Mouse (Mus musculus): Measurements from ENCODE around the gene Atat1. TPM values are rescaled to one million over a fixed set of nuclear protein-coding genes. Genes with fewer than 3 reads are reported as not detected.

Gene Atat1
- polyA plus RNA-seq, 3 experiments from 2014 or later = 9.5 to 16.2 (median 10.5) TPM

Other genes with a start within 250 kb of the Atat1 start
- gene Vars2, start 242.5 kb downstream of the Atat1 start, polyA plus RNA-seq (2017; shearing (Covaris generic)) = 10 to 100 TPM; 10.4 to 13.2 (median 12.7) TPM
- gene Gtf2h4, start 236.3 kb downstream of the Atat1 start, polyA plus RNA-seq (2017; shearing (Covaris generic)) = 10 to 100 TPM; 16.7 to 24.7 (median 17.9) TPM
- 1 to 10 TPM in 1 of 3 experiments, under 1 TPM in 2; 0.65 to 1.1 (median 0.73) TPM for gene Ddr1, start 205.5 kb downstream of the Atat1 start, polyA plus RNA-seq (2017; shearing (Covaris generic))
- 10 to 100 TPM in 1 of 3 experiments, 1 to 10 TPM in 1, under 1 TPM in 1; 0.54 to 11.8 (median 1.3) TPM for gene Ier3, start 88.4 kb downstream of the Atat1 start, polyA plus RNA-seq (2017; shearing (Covaris generic))
- gene Flot1, start 86.8 kb downstream of the Atat1 start, polyA plus RNA-seq (2017; shearing (Covaris generic)) = 10 to 100 TPM; 20.5 to 31.1 (median 28.1) TPM
- 100 to 1,000 TPM; 404 to 882 (median 514) TPM for gene Tubb5, start 71.8 kb downstream of the Atat1 start, polyA plus RNA-seq (2017; shearing (Covaris generic))
- 10 to 100 TPM in 1 of 3 experiments, 1 to 10 TPM in 2; 6.1 to 10.7 (median 7.1) TPM for gene Mdc1, start 68.6 kb downstream of the Atat1 start, polyA plus RNA-seq (2017; shearing (Covaris generic))
- gene Nrm, start 48.8 kb downstream of the Atat1 start, polyA plus RNA-seq (2017; shearing (Covaris generic)) = 10 to 100 TPM; 25.4 to 64.8 (median 27.4) TPM
- 100 to 1,000 TPM; 194 to 273 (median 213) TPM for gene Ppp1r18, start 44.5 kb downstream of the Atat1 start, polyA plus RNA-seq (2017; shearing (Covaris generic))
- 10 to 100 TPM; 17.4 to 36.1 (median 19.5) TPM for gene Dhx16, start 30.3 kb downstream of the Atat1 start, polyA plus RNA-seq (2017; shearing (Covaris generic))
- gene 2310061I04Rik, start 12.6 kb downstream of the Atat1 start, polyA plus RNA-seq (2017; shearing (Covaris generic)) = 10 to 100 TPM; 15.3 to 21.6 (median 15.4) TPM
- gene Mrps18b, start 6.3 kb upstream of the Atat1 start, polyA plus RNA-seq (2017; shearing (Covaris generic)) = 10 to 100 TPM; 35.8 to 82.5 (median 75.5) TPM
- gene Ppp1r10, start 6.4 kb upstream of the Atat1 start, polyA plus RNA-seq (2017; shearing (Covaris generic)) = 10 to 100 TPM; 49.4 to 63.1 (median 51.7) TPM
- gene Abcf1, start 59.7 kb upstream of the Atat1 start, polyA plus RNA-seq (2017; shearing (Covaris generic)) = 100 to 1,000 TPM; 113 to 143 (median 123) TPM
- 1 to 10 TPM; 7.6 to 9.2 (median 8.8) TPM for gene Gnl1, start 69.8 kb upstream of the Atat1 start, polyA plus RNA-seq (2017; shearing (Covaris generic))
- 10 to 100 TPM; 13.8 to 22.0 (median 19.8) TPM for gene Prr3, start 70.2 kb upstream of the Atat1 start, polyA plus RNA-seq (2017; shearing (Covaris generic))
- 10 to 100 TPM; 26.0 to 35.7 (median 32.8) TPM for gene H2-T24, start 110.5 kb upstream of the Atat1 start, polyA plus RNA-seq (2017; shearing (Covaris generic))
- gene H2-T23, start 122.8 kb upstream of the Atat1 start, polyA plus RNA-seq (2017; shearing (Covaris generic)) = 1,000 to 10,000 TPM in 1 of 3 experiments, 100 to 1,000 TPM in 2; 834 to 1,491 (median 990) TPM
- 100 to 1,000 TPM; 428 to 527 (median 477) TPM for gene H2-T22, start 132.7 kb upstream of the Atat1 start, polyA plus RNA-seq (2017; shearing (Covaris generic))
- gene Gm6034, start 132.9 kb upstream of the Atat1 start, polyA plus RNA-seq (2017; shearing (Covaris generic)) = under 1 TPM in 2 of 3 experiments, not detected in 1; 0.33 to 0.87 TPM
- gene Gm11127, start 148.3 kb upstream of the Atat1 start, polyA plus RNA-seq (2017; shearing (Covaris generic)) = under 1 TPM in 1 of 3 experiments, not detected in 2; 0.30 TPM
- 1 to 10 TPM; 1.8 to 5.8 (median 2.4) TPM for gene Gm19684, start 211.6 kb upstream of the Atat1 start, polyA plus RNA-seq (2017; shearing (Covaris generic))
- gene Gm7030, start 219.3 kb upstream of the Atat1 start, polyA plus RNA-seq (2017; shearing (Covaris generic)) = 1 to 10 TPM in 1 of 3 experiments, not detected in 2; 1.3 TPM